Mouse (Mus musculus): ENCODE measurements at regions not wholly inside any gene's neighbourhood (a gene's known extent, or its start where the extent isn't known, plus 50 kb on each side); places are given as distances from the start of the nearest gene placed in this dataset.
A peak's percentile ranks its signal among the peaks of the same experiment; 100 is the strongest.
"Not testable (repeated sequence)": the region's sequence is repeated elsewhere in the genome, so short reads cannot be mapped to it uniquely, and the experiment has no call there.

DNA sequence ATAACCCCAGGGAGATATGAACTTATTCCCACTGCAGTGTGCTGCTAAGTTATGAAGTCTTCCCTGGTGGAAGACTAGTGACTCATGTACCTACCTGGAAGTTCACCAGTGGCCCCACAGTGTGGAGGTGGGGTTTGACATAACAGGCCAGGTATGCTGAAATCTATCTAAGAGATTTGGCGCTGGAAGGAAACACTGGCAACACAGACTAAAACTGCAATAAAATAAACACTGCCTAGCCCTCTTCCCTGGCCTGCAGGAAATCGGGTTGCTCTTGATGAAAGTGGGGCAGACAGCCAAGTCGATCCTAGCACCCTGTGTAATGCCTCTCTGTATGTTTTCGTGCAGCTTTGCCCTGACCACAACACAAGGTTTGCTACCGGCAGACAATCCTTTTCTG, 177.2 kb upstream of the Rgma start:
- no peak for DNase-seq (ENCODE audit: low spot score)

DNA sequence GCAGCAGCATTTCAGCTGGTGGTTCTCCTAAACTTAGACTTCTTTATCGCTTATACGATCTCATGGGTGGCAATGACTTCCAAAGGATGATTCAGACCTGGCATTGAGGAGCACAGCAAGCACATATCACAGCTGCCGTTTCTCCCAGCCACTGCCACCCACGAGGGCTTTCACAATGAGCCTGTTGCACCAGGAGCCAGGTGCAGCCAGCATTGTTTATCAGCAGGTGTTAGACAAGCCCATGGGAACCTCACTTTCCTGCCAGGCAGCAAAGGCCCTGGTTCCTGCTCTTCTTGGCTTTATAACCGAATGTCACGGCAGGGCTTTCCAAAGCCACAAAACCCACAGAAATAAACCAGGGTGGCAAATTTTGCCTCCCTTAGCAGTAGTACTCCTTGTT, 175.3 kb upstream of the Rgma start:
- no peak for DNase-seq (ENCODE audit: low spot score)

GRCm38 (mm10) chr7:73201330-73201729, 174.0 kb upstream of the Rgma start:
- no peak for DNase-seq (ENCODE audit: low spot score)

DNA sequence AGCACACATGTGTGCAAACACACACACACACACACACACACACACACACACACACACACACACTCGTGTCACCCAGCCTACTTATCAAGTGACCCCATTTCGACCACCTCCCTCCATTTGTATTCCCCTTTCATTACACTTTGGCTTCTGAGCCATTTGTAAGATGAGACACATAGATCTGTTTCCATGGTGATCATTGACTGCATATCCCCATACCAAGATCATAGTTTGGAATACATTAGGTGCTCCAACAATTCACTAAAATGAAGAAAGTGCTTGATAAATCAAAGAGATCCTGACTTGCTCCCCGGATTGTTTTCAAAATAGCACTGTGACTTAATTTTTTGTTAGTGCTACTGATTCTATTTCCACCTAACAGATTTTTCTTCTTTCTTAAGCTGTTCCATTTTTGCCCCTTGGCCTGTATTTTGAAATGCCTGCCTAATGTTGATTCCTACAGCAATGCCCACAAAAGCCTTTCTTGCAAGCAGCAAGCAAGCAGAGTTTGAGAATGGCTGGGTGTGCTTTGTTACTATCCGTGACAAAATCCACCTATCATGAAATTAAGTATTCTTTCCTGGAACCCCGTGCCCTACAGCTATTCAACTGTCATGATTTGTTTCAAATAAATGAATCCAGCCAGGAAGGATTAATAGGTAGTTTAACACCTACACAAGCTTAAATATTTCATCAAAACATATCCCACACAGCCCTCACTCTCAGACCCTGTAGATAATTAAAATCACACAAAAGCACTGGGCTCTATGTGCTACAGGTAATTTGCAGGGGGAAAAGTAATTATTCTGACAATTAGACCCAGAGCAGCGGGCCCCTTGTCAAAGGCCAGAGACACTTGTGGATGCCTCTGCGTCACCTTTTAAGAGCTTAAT, 168.1 kb upstream of the Rgma start:
- DNase-seq (ENCODE audit: low spot score): peak; percentile 43

DNA sequence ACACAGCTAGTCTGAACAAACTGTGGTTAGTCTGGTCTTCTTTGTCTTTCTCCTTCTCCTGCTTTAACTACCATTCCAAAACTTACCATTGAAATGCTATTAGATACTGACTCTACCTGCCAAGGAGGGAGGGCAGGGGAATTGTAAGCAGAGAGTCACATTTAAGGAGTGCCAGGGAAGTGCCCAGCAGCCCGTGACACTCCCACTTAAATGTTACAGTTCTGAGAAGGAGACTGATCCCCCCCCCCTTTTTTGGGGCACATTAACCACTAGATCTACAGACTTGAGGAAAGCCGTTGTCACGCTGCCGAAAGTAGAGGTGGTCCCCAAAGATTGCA, 166.9 kb upstream of the Rgma start:
- no peak for DNase-seq (ENCODE audit: low spot score)

DNA sequence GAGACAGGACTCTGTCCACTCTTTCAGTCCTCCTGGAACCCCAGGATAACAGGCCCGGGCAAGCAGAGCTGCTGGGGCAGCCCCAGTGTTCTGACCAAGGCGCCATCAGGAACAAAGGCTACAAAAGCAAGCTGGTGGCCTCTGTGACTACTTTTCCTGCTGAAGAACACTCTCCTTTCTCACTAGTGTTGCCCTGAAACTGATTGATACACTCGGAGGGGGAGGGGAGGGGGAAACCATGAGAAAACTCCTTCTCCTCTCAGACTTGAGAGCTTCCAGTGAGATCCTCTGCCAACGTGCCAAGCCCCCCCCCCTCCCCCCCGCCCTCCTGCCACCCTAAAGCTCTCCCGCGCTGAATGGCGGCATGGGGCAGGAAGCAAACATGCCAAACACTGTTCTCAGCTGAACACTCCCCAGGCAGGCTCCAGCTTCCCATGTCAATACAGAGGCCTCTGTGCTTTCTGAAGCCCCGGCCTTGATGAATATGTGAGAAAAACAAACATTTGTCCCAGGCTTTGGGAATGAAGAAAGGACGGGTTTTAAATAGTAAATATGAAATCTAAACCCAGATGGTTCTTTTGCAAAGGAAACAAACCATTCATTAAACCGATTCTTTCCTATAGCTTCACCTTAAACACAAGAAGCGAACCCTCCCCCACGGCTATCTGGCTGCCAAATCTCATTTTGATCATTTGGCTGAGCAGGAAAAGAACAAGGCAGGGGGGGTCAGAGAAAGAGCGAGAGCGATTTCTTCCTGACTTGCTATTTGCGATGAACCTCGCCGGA, 166.3 kb upstream of the Rgma start:
- no peak for DNase-seq (ENCODE audit: low spot score)

GRCm38 (mm10) chr7:73210078-73210477, 165.2 kb upstream of the Rgma start:
- no peak for DNase-seq (ENCODE audit: low spot score)

DNA sequence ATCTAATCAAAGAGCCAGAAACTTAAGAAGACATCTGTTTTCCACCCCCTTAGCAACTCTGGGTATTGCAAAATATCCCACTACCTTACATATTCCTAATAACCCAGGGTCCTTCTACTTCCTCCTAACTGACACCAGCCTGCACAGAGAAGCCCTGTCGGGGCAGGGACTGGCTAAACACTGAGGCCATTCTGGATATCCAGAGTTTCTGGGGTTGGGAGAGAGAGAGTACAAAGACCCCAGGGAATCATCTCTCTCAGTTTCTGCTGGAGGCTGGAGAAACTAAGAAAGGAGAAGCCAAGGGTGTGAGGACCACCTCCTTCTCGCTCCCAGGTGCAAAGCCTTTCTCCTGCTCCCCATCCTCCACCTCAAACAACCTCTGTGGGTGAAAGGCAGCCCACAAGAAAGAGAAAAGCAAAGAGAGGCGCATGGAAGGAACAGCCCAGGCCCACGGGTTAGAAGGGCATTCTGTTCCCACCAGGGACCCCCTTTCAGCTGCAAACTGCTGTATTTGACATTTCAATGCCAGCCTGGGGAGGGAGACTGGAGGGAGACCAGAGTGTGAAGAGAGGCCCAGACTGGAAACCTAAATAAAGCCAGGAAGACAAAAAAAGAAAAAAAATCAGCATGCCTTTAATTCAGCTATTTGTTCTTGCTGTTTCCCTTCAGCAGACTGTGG, 152.9 kb upstream of the Rgma start:
- DNase-seq (ENCODE audit: low spot score): no peak

- DNase-seq (ENCODE audit: low spot score): peak; percentile 16
These were observed 152.3 kb upstream of the Rgma start for GRCm38 (mm10) chr7:73222929-73223512.

- no peak for DNase-seq (ENCODE audit: low spot score)
These were observed 141.7 kb upstream of the Rgma start for GRCm38 (mm10) chr7:73233539-73234158.

- no peak for DNase-seq (ENCODE audit: low spot score)
These were observed 136.8 kb upstream of the Rgma start for GRCm38 (mm10) chr7:73238486-73238885.

- no peak for DNase-seq (ENCODE audit: low spot score)
These were observed 131.5 kb upstream of the Rgma start for GRCm38 (mm10) chr7:73243591-73244355.

- DNase-seq (ENCODE audit: low spot score): peak; percentile 41
These were observed 129.9 kb upstream of the Rgma start for GRCm38 (mm10) chr7:73245431-73245830.

DNA sequence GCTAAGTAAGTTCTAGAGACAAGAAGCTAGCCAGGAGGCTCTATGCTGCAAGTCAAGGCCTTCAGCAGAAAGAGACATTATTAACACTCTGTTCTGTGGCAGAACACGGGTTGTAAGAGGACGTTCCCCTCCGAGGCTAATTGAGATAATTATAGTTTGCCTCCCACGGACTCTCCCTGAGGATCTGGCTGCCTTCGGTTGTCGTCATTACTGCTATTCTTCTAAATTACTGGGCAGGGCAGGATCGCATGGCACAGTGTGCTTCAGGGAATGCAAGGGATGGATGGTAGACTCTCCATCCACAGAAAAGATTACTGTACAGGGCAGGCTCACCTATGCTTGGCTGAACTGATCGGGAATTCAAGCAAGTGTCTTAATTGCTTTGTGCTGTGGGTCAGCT, 124.7 kb upstream of the Rgma start:
- DNase-seq (ENCODE audit: low spot score): no peak

DNA sequence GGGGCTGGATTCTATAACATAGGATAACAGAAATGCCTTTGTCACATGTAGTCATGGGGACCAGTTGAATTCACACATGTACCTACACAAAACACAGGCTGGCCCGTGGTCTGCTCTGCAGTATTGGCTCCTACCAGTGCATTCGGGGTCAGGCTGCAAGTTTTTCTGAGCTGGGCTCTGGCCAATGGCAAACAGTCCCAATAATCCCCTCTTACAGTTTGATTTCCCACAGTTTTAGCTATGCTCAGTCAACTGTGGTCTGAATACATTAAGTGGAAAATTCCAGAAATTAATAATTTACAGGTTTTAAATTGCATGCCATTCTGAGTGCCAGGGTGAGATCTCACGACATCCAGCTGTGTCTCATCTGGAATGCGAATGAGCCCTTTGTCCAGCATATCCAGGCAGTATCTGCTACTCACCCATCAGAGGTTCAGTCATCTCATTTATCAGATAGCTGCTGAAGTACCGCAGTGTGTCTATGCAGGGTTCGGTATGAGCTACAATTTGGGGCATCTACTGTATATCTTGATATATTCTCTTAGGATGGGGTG, 124.0 kb upstream of the Rgma start:
- no peak for DNase-seq (ENCODE audit: low spot score)

GRCm38 (mm10) chr7:73254972-73255371, 120.3 kb upstream of the Rgma start:
- not testable (repeated sequence) for DNase-seq (ENCODE audit: low spot score)

GRCm38 (mm10) chr7:73260140-73260539, 115.2 kb upstream of the Rgma start:
- no peak for DNase-seq (ENCODE audit: low spot score)

DNA sequence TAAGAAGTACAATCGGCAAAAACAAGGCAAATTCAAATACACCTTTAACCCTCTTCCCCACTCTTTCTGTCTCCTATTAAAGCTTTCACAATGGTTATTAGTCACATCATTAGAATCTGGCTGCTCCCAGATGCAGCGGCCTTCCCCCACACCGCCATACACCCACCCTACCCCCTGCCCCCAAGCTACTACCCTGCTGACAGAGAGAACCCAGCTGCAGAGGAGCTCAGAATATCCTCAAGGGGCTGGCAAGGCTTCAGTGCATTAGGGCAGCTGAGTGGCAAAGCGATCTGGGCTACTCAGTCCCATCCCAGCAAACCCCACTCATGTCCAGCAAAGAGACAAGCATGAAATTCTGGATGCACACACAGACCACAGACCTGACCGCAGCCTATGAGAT, 113.6 kb upstream of the Rgma start:
- DNase-seq (ENCODE audit: low spot score): no peak

DNA sequence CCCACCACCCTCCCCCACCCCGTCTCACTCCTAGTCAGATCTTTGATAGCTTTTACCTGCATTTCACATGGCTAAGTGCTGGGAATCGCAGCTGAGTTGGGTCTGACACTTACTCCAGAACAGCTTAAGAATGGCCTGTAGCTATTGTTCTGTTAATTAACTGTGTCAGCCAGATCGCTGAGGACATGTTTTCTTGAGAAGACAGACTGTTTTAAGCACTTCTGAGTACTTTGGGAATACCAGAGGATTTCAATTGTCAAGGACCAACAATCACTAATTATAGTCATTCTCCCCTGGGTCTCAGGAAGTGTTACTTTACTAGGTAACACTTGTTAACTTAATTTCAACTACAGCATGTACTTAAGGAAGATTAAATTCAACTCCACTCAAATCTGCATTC, 112.8 kb upstream of the Rgma start:
- no peak for DNase-seq (ENCODE audit: low spot score)

DNA sequence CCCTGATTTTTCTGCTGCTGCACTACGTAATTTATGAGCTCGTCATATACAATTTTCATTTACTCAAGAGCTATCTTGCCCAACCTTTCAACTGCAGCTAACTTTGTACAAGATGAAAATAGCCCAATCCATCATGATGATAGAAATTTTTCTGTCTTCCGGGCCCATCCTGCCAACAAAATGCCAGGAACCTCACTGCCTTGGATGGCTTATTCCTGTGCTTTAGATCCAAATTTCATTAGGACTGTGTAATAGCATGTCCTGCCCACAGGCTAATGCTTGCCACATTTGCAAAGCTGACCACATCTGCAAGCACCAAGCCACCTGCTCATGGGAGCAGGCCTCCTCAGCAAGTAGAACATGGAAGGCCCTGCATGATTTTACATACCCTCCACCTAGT, 105.7 kb upstream of the Rgma start:
- peak; percentile 36 for DNase-seq (ENCODE audit: low spot score)

DNA sequence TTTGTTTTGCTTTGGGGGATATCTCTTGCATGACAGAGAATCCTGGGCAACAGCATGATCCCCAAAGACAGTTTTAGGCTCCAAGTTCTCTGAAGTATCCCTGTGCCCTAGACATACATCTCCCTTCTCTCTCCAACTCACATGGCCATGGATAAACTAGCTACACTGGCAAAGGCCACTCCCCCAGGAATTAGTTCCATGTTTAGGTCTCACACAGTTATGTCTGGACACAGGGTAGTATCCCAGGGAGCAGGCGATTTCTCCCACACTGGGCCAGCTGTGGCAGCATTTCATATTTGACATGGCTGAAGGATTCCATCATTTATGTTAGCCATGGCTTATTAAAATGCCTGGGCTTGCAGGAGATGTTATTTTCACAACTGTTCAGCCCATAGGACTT, 102.5 kb upstream of the Rgma start:
- no peak for DNase-seq (ENCODE audit: low spot score)

Measured in adipocyte (in vitro differentiated cells).